8 mouse cellular contexts compared by ENCODE assay signal in the genomic region with DNA sequence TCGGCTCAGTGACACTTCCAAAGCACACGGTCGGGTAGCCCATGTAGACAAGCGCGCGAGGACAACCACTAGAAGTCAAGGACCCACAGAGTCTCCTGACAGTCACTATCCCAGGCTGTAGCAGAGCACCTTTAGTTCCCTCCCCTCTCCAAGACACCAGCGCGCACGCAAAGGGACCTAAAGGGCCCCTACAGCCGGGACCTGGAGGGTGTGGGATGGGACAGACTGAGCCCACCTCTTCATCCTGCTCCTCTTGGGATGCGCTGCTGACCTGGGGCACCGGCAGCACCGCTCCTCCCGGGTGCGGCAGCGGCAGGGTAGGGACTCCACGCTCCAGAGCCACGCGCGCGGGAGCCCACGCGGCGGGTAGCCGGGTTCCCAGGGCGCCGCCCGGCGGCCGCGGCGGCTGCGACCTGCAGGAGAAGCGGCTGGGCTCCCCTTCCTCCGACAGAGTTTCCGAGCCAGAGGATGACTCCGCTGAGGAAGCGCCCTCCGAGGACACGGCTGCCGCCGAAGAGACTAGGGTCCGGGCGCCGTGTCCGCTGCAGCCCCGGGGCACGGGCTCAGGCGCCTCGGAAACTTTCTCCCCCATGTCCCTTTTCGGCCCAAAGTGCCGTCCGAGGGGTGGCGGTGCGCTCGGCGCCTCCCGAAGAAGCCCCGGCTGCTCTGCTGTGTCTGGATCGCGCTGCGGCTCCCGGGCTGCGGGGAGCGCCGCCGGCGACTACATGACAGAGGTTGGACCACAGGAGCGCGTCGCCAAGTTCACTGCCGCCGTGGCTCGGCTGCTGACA. TPM values are rescaled to one million over a fixed set of nuclear protein-coding genes. Genes with fewer than 3 reads are reported as not detected.
DNase-seq lines count a peak whose midpoint lies in the region; ATAC-seq lines count a peak whose summit lies in the region.

No protein-coding gene starts in this region.

- ATAC-seq in hindbrain, embryonic 16.5 days = peak; percentile 84
- peak; percentile 65 for ATAC-seq in neural tube, embryonic 12.5 days (ENCODE audit: low FRiP score, low read depth)

- under 1% methylated on average over 59 of the region's 74 CpGs for WGBS in hindbrain, embryonic 16.5 days
- WGBS in neural tube, embryonic 12.5 days = under 1% methylated on average over 73 of the region's 74 CpGs

- H3K36me3 ChIP-seq in hindbrain, embryonic 16.5 days (ENCODE audit: control insufficient read depth, insufficient read depth, low read length) = no peaks in the 10 kb centered on the region
- H3K36me3 ChIP-seq in neural tube, embryonic 12.5 days = no peaks in the 10 kb centered on the region

- H3K4me1 ChIP-seq in hindbrain, embryonic 16.5 days (ENCODE audit: control insufficient read depth, insufficient read depth, low read depth, low read length) = peaks cover 16% of the 10 kb centered on the region
- H3K4me1 ChIP-seq in neural tube, embryonic 12.5 days = peaks cover 27% of the 10 kb centered on the region; the same call in 1 of the 2 replicates

- no peaks in the 10 kb centered on the region for H3K9me3 ChIP-seq in hindbrain, embryonic 16.5 days (ENCODE audit: control insufficient read depth, low read length)
- H3K9me3 ChIP-seq in neural tube, embryonic 12.5 days = no peaks in the 10 kb centered on the region

- peaks cover 10% of the 10 kb centered on the region for H3K27me3 ChIP-seq in hindbrain, embryonic 16.5 days (replicated peaks; ENCODE audit: control insufficient read depth, insufficient read depth, low read length)
- peaks cover 33% of the 10 kb centered on the region for H3K27me3 ChIP-seq in neural tube, embryonic 12.5 days (replicated peaks)

- no peak overlapping the region; the same call in 1 of the 2 replicates for H3K27ac ChIP-seq in hindbrain, embryonic 16.5 days (ENCODE audit: low read depth, low read length)
- H3K27ac ChIP-seq in neural tube, embryonic 12.5 days = no peak overlapping the region

- peak overlapping the region; percentile 74 for H3K9ac ChIP-seq in hindbrain, embryonic 16.5 days (ENCODE audit: low read depth, low read length)
- peak overlapping the region; percentile 61 for H3K9ac ChIP-seq in neural tube, embryonic 12.5 days

- peak overlapping the region; percentile 87 for H3K4me3 ChIP-seq in hindbrain, embryonic 16.5 days (ENCODE audit: low read length)
- peak overlapping the region; percentile 67 for H3K4me3 ChIP-seq in neural tube, embryonic 12.5 days

- H3K4me2 ChIP-seq in hindbrain, embryonic 16.5 days (ENCODE audit: low read length) = peak overlapping the region; percentile 99
- peak overlapping the region; percentile 96 for H3K4me2 ChIP-seq in neural tube, embryonic 12.5 days (replicated peaks)

- DNase-seq in cerebellum, adult 8-10 months = peak; percentile 1
- DNase-seq in cerebellum, adult 11 months = no peak
- DNase-seq in brain, adult 2 months (ENCODE audit: low read depth, low spot score) = peak; percentile 57
- DNase-seq in gastrocnemius, postnatal 10 days = peak; percentile 54
- peak; percentile 24 for DNase-seq in liver
- DNase-seq in thymus, postnatal 14 days = peak; percentile 27

RNA-seq across cellular contexts. Expression of gene Mast4, which starts 0.5 kb away (rescaled TPM):
- 10 to 100 TPM; 33.1 to 46.3 TPM for total RNA-seq in gastrocnemius, postnatal 10 days (2021)
- 24.6 and 26.5 TPM in 2 replicates for polyA plus RNA-seq in hindbrain, embryonic 16.5 days (2015; fragmentation: Nextera tagmentation; extraction: Ambion mirVana)
- 18.8 and 24.6 TPM in 2 replicates for polyA plus RNA-seq in neural tube, embryonic 12.5 days (2016; fragmentation: Nextera tagmentation; extraction: Ambion mirVana)
